Mouse (Mus musculus) hindbrain, postnatal 0 days (tissue): ENCODE measurements around the gene Nck1. TPM values are rescaled to one million over a fixed set of nuclear protein-coding genes. Genes with fewer than 3 reads are reported as not detected.

Experiments
- ATAC-seq: fragments of 200-750 bp; cut with Nextera tagmentation; 2 replicates; pipeline ENCODE4 v1.8.0; 2017; ENCODE audit warnings: mild to moderate bottlenecking, moderate TSS enrichment, moderate library complexity
- DNase-seq: peaks from one replicate; pipeline ENCODE4 v3.0.0-alpha.2; 2015; ENCODE audit warnings: low spot score
- H3K27ac ChIP-seq: fragments of 300-500 bp; sonication (generic); 2 replicates; pipeline ENCODE4 v1.5.1; 2014; ENCODE audit warnings: mild to moderate bottlenecking
- H3K27me3 ChIP-seq: fragments of 300-500 bp; sonication (generic); 2 replicates; pipeline ENCODE4 v1.6.1; 2014; ENCODE audit warnings: low read length, mixed read lengths; ENCODE audit not compliant: insufficient read depth
- H3K36me3 ChIP-seq: fragments of 300-500 bp; sonication (generic); 2 replicates; pipeline ENCODE4 v1.6.1; 2014; ENCODE audit warnings: low read length, mixed read lengths; ENCODE audit not compliant: insufficient read depth
- H3K4me1 ChIP-seq: fragments of 300-500 bp; sonication (generic); 2 replicates; pipeline ENCODE4 v1.6.1; 2014; ENCODE audit warnings: antibody characterized with exemption, low read length, mixed read lengths; ENCODE audit not compliant: insufficient read depth
- H3K4me2 ChIP-seq: fragments of 300-500 bp; sonication (generic); 2 replicates; pipeline ENCODE4 v1.6.1; 2014; ENCODE audit warnings: low read depth, mild to moderate bottlenecking, low read length, moderate library complexity, mixed read lengths
- H3K4me3 ChIP-seq: fragments of 300-500 bp; sonication (generic); 2 replicates; pipeline ENCODE4 v1.5.1; 2014; ENCODE audit warnings: low read length
- H3K9ac ChIP-seq: fragments of 300-500 bp; sonication (generic); replicated peaks from 2 replicates; pipeline ENCODE4 v1.6.1; 2014; ENCODE audit warnings: mild to moderate bottlenecking, low read length, moderate library complexity, mixed read lengths
- H3K9me3 ChIP-seq: fragments of 300-500 bp; sonication (generic); 2 replicates; pipeline ENCODE4 v1.6.1; 2016; ENCODE audit warnings: low read length, mixed read lengths
- CTCF ChIP-seq: IDR thresholded peaks from 2 replicates; pipeline ENCODE4 v1.5.1; 2016; ENCODE audit warnings: antibody characterized with exemption, control low read depth, low read depth
- WGBS: fragments of 180-500 bp; shearing (Covaris S2); extraction: QIAGEN DNeasy Blood & Tissue Kit; methylation state at CpG from one replicate; pipeline ENCODE4 v1.1.7; 2014; 5-methylcytosine and 5-hydroxymethylcytosine counted together
- polyA plus RNA-seq: library from polyadenylated mRNA; unstranded; fragments of >200 nt; fragmentation: Nextera tagmentation; extraction: Ambion mirVana; gene quantifications from 2 replicates; pipeline ENCODE4 v1.2.1, GENCODE M21; 2015
- total RNA-seq: library from RNA; depleted of rRNA; stranded (reverse); fragments of >200 nt; gene quantifications from 2 replicates; pipeline ENCODE4 v1.2.3, GENCODE M21; 2014

Gene Nck1
- total and polyA plus RNA-seq, 2 experiments from 2014 or later, result 10.6 to 38.3 TPM

GRCm38 (mm10) chr9:100558991-100559390, 13.1 kb upstream of the Nck1 start:
- no peaks in the 10 kb centered on the region for H3K4me1 ChIP-seq
- H3K27ac ChIP-seq, result no peak overlapping the region
- TF ChIP-seq CTCF, result no peak
- no peak overlapping the region for H3K4me2 ChIP-seq
- no peaks in the 10 kb centered on the region for H3K36me3 ChIP-seq
- no peaks in the 10 kb centered on the region for H3K27me3 ChIP-seq
- no peaks in the 10 kb centered on the region for H3K9me3 ChIP-seq
- H3K4me3 ChIP-seq, result no peak overlapping the region
- H3K9ac ChIP-seq, result no peak overlapping the region
- ATAC-seq (no peak), DNase-seq (no peak)

DNA sequence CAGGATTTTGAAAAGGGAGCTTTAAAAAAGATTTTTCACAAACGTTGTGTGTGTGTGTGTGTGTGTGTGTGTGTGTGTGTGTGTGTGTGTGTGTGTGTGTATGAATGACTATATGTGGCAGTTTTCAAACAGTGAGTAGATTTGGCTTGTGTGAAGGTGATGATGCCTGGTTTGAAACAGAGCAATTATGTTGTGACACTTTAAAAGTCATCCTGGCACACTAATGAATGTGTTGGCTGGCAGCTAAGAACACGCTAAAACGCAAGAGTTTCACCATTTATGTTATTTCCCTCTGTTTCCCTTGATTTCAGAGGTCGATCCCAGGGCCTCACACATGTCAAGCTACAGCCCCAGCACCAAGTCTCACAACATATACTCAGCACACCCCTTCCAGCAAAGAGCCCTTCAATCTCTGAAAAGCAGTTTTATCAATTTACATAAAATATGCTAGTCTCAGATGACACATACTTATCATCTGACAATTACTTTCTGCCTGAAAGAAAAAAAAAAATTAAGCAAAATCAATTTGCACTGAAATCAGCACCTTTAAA, 12.2 kb upstream of the Nck1 start:
- Histone ChIP-seq H3K4me1 (no peaks in the 10 kb centered on the region), H3K4me3 (no peak overlapping the region), H3K27ac (no peak overlapping the region), H3K4me2 (no peak overlapping the region), H3K36me3 (no peaks in the 10 kb centered on the region), H3K9me3 (no peaks in the 10 kb centered on the region), H3K9ac (no peak overlapping the region), H3K27me3 (no peaks in the 10 kb centered on the region)
- WGBS, result 75% methylated on average over 4 of the region's 4 CpGs
- no peak for ATAC-seq
- TF ChIP-seq CTCF, result no peak
- DNase-seq, result no peak

DNA sequence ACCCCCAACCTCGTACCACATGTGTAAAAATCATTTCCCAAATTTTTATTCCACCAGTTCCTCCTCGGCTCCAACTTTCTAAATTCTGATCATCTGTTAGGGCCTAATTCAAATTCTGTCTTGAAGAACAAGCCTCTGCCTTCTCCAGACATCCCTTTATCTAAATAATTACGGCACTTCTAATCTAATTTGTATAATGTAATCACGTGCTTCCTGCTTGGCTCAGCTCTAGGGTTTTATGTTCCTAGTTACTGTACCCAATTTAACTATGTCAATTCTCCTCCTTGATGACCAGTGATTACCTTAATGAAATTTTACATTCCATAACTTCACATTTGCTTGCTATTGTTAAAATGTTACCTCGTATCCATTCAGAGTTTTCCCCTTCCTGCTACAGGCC, 9.8 kb upstream of the Nck1 start:
- Histone ChIP-seq H3K27ac (no peak overlapping the region), H3K36me3 (no peaks in the 10 kb centered on the region), H3K4me2 (no peak overlapping the region), H3K4me3 (no peak overlapping the region), H3K9me3 (no peaks in the 10 kb centered on the region), H3K4me1 (no peaks in the 10 kb centered on the region), H3K9ac (no peak overlapping the region), H3K27me3 (no peaks in the 10 kb centered on the region)
- no peak for ATAC-seq
- WGBS, result 72% methylated on average over 5 of the region's 5 CpGs
- no peak for DNase-seq
- no peak for TF ChIP-seq CTCF

DNA sequence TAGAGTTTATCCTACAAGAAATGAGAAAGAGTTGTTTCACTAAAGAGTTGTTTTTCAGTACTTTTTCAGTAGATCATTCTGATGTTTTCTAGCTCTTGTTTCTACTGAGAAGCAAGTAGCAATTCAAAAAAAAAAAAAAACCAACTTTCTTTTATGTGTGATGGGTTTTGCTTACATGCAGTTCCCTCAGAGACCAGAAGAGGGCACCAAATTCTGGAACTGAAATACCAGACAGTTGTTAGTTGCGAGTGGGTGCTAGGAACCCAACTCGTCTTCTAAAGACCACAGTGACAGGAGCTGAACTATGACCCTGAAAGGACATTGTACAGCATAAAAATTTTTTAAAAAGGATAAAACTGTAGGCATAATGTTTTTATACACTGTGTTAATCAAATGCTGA, 2.4 kb upstream of the Nck1 start:
- DNase-seq (peak; percentile 46), ATAC-seq (no peak)
- H3K4me2 ChIP-seq, result no peak overlapping the region
- no peak overlapping the region for H3K9ac ChIP-seq
- H3K36me3 ChIP-seq, result no peaks in the 10 kb centered on the region
- no peak overlapping the region for H3K27ac ChIP-seq
- H3K27me3 ChIP-seq, result no peaks in the 10 kb centered on the region
- H3K4me1 ChIP-seq, result 0 out of 2 replicates have a peak, but pooled peaks cover 7% of the 10 kb centered on the region
- peak; percentile 66 for TF ChIP-seq CTCF
- no peak overlapping the region for H3K4me3 ChIP-seq
- WGBS, result 92% methylated on average over 2 of the region's 2 CpGs
- H3K9me3 ChIP-seq, result peaks cover 8% of the 10 kb centered on the region; the same call in 1 of the 2 replicates

GRCm38 (mm10) chr9:100546594-100546910, 618 bp upstream of the Nck1 start:
- ATAC-seq, result peak; percentile 19; the same call in 1 of the 2 replicates
- no peak for TF ChIP-seq CTCF
- H3K9ac ChIP-seq, result peak overlapping the region; percentile 90
- no peaks in the 10 kb centered on the region for H3K27me3 ChIP-seq
- 9% methylated on average over 9 of the region's 9 CpGs for WGBS
- H3K27ac ChIP-seq, result peak overlapping the region; percentile 94
- H3K4me2 ChIP-seq, result peak overlapping the region; percentile 76
- no peak for DNase-seq
- H3K4me1 ChIP-seq, result 0 out of 2 replicates have a peak, but pooled peaks cover 7% of the 10 kb centered on the region
- no peaks in the 10 kb centered on the region for H3K36me3 ChIP-seq
- peak overlapping the region; percentile 95 for H3K4me3 ChIP-seq
- peaks cover 8% of the 10 kb centered on the region; the same call in 1 of the 2 replicates for H3K9me3 ChIP-seq

GRCm38 (mm10) chr9:100544948-100545714, 803 bp downstream of the Nck1 start:
- peak; percentile 19 for DNase-seq

DNA sequence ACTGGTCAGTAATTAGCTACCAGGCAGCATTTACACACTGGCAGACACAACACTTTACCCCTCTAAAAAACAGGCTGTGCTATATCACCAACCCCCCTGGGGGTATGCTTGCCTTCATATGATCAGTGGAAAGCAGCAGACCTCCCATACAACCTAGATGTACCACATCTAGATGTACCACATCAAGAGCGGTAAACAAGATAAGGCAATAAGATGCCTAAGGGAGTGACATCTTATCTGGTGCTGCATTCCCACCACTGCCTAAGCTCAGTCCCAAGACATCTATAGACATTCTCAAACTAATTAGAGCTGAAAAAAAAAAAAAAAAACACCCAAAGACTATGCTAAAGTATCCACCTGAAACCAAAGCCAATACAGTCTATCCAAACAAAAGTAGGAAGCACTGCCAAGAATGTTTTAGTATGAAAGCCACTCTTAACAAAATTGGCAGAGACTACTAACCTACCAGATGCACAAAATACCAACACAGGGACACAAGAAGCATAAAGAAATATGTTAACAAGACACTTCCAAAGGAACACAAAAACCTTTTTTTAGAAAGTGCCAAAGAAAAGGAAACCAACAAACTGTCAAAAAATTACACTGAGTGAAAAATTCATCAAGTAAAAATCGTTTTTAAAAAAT, 10.2 kb downstream of the Nck1 start:
- Histone ChIP-seq H3K9me3 (no peaks in the 10 kb centered on the region), H3K9ac (no peak overlapping the region), H3K4me1 (0 out of 2 replicates have a peak, but pooled peaks cover 4% of the 10 kb centered on the region), H3K36me3 (no peaks in the 10 kb centered on the region), H3K27me3 (no peaks in the 10 kb centered on the region), H3K4me3 (no peak overlapping the region), H3K4me2 (no peak overlapping the region), H3K27ac (no peak overlapping the region)
- ATAC-seq, result no peak
- DNase-seq, result no peak
- no peak for TF ChIP-seq CTCF
- WGBS, result 87% methylated on average over 2 of the region's 2 CpGs

More at GRCm38 (mm10) chr9:100544948-100545714, 803 bp downstream of the Nck1 start:
- H3K4me1 ChIP-seq, result 0 out of 2 replicates have a peak, but pooled peaks cover 7% of the 10 kb centered on the region
- H3K27me3 ChIP-seq, result no peaks in the 10 kb centered on the region
- H3K36me3 ChIP-seq, result no peaks in the 10 kb centered on the region
- H3K9ac ChIP-seq, result peak overlapping the region; percentile 90
- peak overlapping the region; percentile 76 for H3K4me2 ChIP-seq
- H3K4me3 ChIP-seq, result peak overlapping the region; percentile 95
- TF ChIP-seq CTCF, result no peak
- H3K9me3 ChIP-seq, result peaks cover 8% of the 10 kb centered on the region; the same call in 1 of the 2 replicates
- peak overlapping the region; percentile 94 for H3K27ac ChIP-seq
- WGBS, result under 1% methylated on average over 34 of the region's 38 CpGs
- ATAC-seq, result peak; percentile 28
